In the genomic region with DNA sequence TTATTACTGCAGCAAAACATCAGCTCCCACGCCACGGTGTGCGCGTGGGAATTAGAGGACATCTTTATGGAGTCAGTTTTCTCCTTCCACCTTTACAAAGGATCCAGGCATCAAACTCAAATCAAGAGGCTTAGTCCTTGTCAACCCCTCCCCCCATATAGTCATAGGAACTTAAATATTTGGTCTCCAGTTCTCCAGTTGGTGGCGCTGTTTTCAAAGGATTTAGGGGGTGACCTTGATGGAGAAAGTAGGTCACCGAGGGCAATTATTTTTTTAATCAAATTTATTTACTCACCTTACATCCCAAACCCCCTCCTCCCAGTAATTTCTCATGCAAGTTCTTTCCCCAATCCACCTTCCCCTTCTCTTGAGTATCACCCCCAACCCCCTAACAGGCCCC, we compare ENCODE assay signal across 11 mouse cellular contexts. TPM values are rescaled to one million over a fixed set of nuclear protein-coding genes. Genes with fewer than 3 reads are reported as not detected.
DNase-seq lines count a peak whose midpoint lies in the region; ATAC-seq and TF ChIP-seq lines count a peak whose summit lies in the region.
"Had no signal": no experiment of that assay in that cellular context is flagged by ENCODE, and none has a peak within 500 bp of the region (broad histone marks: within the 10 kb centered on the region; RNA-seq: fewer than 3 reads in every experiment).

No protein-coding gene starts in this region.

- no peak overlapping the region for H3K4me2 ChIP-seq in liver, embryonic 12.5 days
- no peak overlapping the region for H3K4me2 ChIP-seq in stomach, postnatal 0 days (replicated peaks; ENCODE audit: low read depth)
- H3K4me2 ChIP-seq: midbrain, embryonic 13.5 days had no signal

- no peaks in the 10 kb centered on the region for H3K27me3 ChIP-seq in liver, adult 2 months (ENCODE audit: control insufficient read depth, insufficient read depth, low read length)
- no peaks in the 10 kb centered on the region for H3K27me3 ChIP-seq in liver, embryonic 12.5 days (replicated peaks)
- H3K27me3 ChIP-seq in stomach, postnatal 0 days (ENCODE audit: control insufficient read depth, insufficient read depth, low read length) = no peaks in the 10 kb centered on the region
- H3K27me3 ChIP-seq: midbrain, embryonic 13.5 days had no signal

- H3K4me1 ChIP-seq in liver, adult 2 months (ENCODE audit: control insufficient read depth, insufficient read depth, low read length) = no peaks in the 10 kb centered on the region
- H3K4me1 ChIP-seq in liver, embryonic 12.5 days = no peaks in the 10 kb centered on the region
- H3K4me1 ChIP-seq in stomach, postnatal 0 days (replicated peaks; ENCODE audit: control insufficient read depth, insufficient read depth) = no peaks in the 10 kb centered on the region
- H3K4me1 ChIP-seq: midbrain, embryonic 13.5 days had no signal

- TF ChIP-seq CTCF in liver, adult 2 months (IDR thresholded peaks at IDR 0.05; ENCODE audit: low read depth, low read length) = peak; percentile 22; the same call in 1 of the 2 replicates
- peak; percentile 42 for TF ChIP-seq CTCF in stomach, postnatal 0 days (IDR thresholded peaks at IDR 0.05; ENCODE audit: low read depth)

- H3K4me3 ChIP-seq in liver, adult 2 months (ENCODE audit: insufficient read depth, low read depth, low read length) = no peak overlapping the region
- no peak overlapping the region for H3K4me3 ChIP-seq in liver, embryonic 12.5 days
- no peak overlapping the region for H3K4me3 ChIP-seq in stomach, postnatal 0 days (ENCODE audit: low read depth, low read length)
- H3K4me3 ChIP-seq: midbrain, embryonic 13.5 days had no signal

- no peak for ATAC-seq in liver, embryonic 12.5 days
- no peak for ATAC-seq in stomach, postnatal 0 days (ENCODE audit: low FRiP score, low TSS enrichment)
- ATAC-seq: midbrain, embryonic 13.5 days had no signal

- WGBS in liver, adult 2 months = 62% methylated on average over 6 of the region's 6 CpGs
- 49% methylated on average over 6 of the region's 6 CpGs for WGBS in liver, embryonic 12.5 days (ENCODE audit: insufficient replicate concordance)
- WGBS in stomach, postnatal 0 days = 62% methylated on average over 6 of the region's 6 CpGs

- no peaks in the 10 kb centered on the region for H3K9me3 ChIP-seq in liver, embryonic 12.5 days (replicated peaks)
- no peaks in the 10 kb centered on the region for H3K9me3 ChIP-seq in stomach, postnatal 0 days (ENCODE audit: control insufficient read depth, low read length)
- H3K9me3 ChIP-seq: midbrain, embryonic 13.5 days had no signal

- H3K36me3 ChIP-seq in liver, adult 2 months (ENCODE audit: control insufficient read depth, insufficient read depth, low read length) = no peaks in the 10 kb centered on the region
- H3K36me3 ChIP-seq in liver, embryonic 12.5 days = no peaks in the 10 kb centered on the region
- H3K36me3 ChIP-seq in stomach, postnatal 0 days (ENCODE audit: control insufficient read depth, insufficient read depth, low read length) = no peaks in the 10 kb centered on the region
- H3K36me3 ChIP-seq: midbrain, embryonic 13.5 days had no signal

- TF ChIP-seq POLR2A in liver, adult 2 months (IDR thresholded peaks at IDR 0.05; ENCODE audit: extremely low read depth, insufficient read depth, low read length) = no peak

- H3K9ac ChIP-seq in liver, adult 2 months (ENCODE audit: low read depth, low read length) = no peak overlapping the region
- no peak overlapping the region for H3K9ac ChIP-seq in liver, embryonic 12.5 days
- no peak overlapping the region for H3K9ac ChIP-seq in stomach, postnatal 0 days (ENCODE audit: low read length)
- H3K9ac ChIP-seq: midbrain, embryonic 13.5 days had no signal

- no peaks in the 10 kb centered on the region for H3K79me2 ChIP-seq in liver, adult 2 months (ENCODE audit: control insufficient read depth, insufficient read depth, low read length)

- no peak overlapping the region for H3K27ac ChIP-seq in liver, adult 2 months (replicated peaks; ENCODE audit: insufficient read depth, low read depth, low read length)
- no peak overlapping the region for H3K27ac ChIP-seq in liver, embryonic 12.5 days
- H3K27ac ChIP-seq in stomach, postnatal 0 days (replicated peaks) = no peak overlapping the region
- H3K27ac ChIP-seq: midbrain, embryonic 13.5 days had no signal

- no peak for TF ChIP-seq EP300 in stomach, postnatal 0 days (optimal IDR thresholded peaks at IDR 0.05)

- DNase-seq in adrenal gland, postnatal 10 days = peak; percentile 28
- DNase-seq in adrenal gland, postnatal 4 days (ENCODE audit: low spot score in 2 of 2) = no peak
- DNase-seq in liver, adult 2 months (ENCODE audit: extremely low read depth, low read depth, low spot score) = peak; percentile 9
- peak; percentile 48 for DNase-seq in heart, postnatal 4 days
- DNase-seq in stomach, postnatal 0 days (ENCODE audit: low spot score) = no peak
- DNase-seq in right cerebral cortex, postnatal 14 days = no peak
- no peak for DNase-seq in ovary, adult 18-20 months (ENCODE audit: low spot score)
- DNase-seq: cerebellum, postnatal 25 days; gastrocnemius, postnatal 36 days had no signal

RNA-seq across cellular contexts. Expression of gene Actr3, which starts 52.9 kb away (rescaled TPM):
- total RNA-seq in adrenal gland, postnatal 10 days (2021) = 100 to 1,000 TPM; 184 to 187 TPM
- total RNA-seq in adrenal gland, postnatal 4 days (2021) = 100 to 1,000 TPM; 172 to 175 TPM
- 77.0 and 84.1 TPM in 2 replicates for total RNA-seq in liver, adult 2 months (2014; rRNA removed)
- polyA plus RNA-seq in liver, adult 2 months (2012; rRNA removed) = 15.5 and 16.0 TPM in 2 replicates
- 169 and 177 TPM in 2 replicates for polyA plus RNA-seq in liver, embryonic 12.5 days (2016; fragmentation: Nextera tagmentation; extraction: Ambion mirVana)
- total RNA-seq in heart, postnatal 4 days (2021) = 100 to 1,000 TPM; 353 to 370 TPM
- polyA plus RNA-seq in stomach, postnatal 0 days (2015; fragmentation: Nextera tagmentation; extraction: Ambion mirVana) = 245 and 251 TPM in 2 replicates

Comparison
In these comparisons a context has a peak if more than half of its experiments do, and no peak if none do; other contexts are left out.
1. DNase-seq: peak in adrenal gland, postnatal 10 days (single experiment), liver, adult 2 months (single experiment) and heart, postnatal 4 days (single experiment); none in adrenal gland, postnatal 4 days (0 of 2), stomach, postnatal 0 days (single experiment), right cerebral cortex, postnatal 14 days (single experiment) and ovary, adult 18-20 months (single experiment).